Mouse (Mus musculus) yolk sac, embryonic 10.5 days (tissue): ENCODE results near the gene Ccdc42.

Source experiments
- DNase-seq: peaks from one replicate; pipeline ENCODE4 v3.0.0-alpha.2; 2017; ENCODE audit warnings: low spot score

Ccdc42 gene

DNA sequence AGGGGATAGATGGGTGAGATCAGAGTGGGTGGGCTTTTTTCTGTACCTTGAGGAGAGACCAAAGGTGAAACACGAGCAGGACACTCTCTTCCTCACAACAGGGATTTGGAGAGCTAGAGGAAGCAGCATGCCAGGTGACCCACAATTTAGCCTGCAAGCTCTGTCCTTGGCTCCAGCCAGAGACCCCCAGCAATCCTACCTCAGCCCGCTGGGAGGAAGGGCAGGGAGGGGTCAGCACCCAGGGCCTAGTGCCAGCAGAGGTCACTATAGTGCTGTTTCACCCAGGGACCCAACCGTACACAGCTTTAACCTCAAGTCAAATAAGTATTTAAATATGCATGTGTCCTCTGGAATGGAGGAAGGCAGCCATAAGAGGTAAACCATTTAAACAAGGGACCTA lies 931 bp upstream of the Ccdc42 start:
- peak; percentile 33 for DNase-seq

DNA sequence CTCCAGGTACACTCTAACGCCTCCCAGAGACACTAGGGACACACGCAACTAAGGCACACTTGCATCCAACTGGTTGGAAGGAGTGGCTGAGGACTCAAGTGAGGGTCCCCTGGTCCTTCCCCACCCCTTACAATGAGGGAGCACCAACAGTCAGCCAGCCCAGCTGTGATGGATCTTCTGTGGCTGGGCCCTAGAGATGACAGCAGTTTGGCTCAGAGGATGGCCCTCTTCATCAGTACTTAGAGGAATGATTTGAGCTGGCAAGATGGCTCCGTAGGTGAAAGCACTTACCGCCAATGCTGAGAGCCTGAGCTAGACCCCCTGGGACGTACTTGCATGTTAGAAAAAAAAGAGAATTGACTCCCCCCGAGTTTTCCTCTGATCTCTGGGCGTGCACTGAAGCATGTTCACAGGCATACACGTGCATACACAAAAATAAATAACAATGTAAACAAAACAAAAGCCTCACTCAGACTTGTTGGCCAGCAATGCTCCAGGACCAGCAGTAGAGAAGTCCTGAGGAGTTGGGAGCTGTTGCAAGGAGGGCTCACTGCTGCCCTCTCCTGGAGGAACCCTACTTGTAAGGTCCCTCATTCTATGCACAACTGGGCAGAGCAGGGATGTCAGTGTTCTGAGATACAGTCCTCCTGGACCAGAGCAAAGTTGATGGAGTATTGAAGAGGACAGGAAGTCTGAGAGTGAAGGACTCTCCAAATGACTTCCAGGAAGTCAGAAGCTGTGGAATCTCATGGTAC lies 2.4 kb downstream of the Ccdc42 start:
- peak; percentile 47 for DNase-seq

DNA sequence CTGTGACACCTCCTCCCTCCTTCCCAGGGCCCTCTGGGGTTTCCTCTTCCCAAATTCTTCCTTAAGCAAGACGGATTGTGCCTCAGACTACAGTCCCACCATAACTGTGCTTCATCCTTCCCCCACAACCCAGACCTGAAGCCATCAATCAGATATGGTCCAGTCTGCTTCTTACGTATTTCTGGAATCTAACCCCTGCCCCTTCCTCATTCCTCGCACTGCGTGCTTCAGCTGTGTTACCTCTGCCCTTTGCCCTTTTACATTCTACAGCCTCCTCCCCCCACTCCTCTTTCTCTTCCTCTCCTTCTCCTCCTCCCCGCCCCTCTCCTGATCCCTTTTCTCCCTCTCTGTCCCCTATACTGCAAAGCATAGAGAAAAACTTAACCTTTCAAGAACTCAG lies 4.9 kb downstream of the Ccdc42 start:
- peak; percentile 81 for DNase-seq

DNA sequence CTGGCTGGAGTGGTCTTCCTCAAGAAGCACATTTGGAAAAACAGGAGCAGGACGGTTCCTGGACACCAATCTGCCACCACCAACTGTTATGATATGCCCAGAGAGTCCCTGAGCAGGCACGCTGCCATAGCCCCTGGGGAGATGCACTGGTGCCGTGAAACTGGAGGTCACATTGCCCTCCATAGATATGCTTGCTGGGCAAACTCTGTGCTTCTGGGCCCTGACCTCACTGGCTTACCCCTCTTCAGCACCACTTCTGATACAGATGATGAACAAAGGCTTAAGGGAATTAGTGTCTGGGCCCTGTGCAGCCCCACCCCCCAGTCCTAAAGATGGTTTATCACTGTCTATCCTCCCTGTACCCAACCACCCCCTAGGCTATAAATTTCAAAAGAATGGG lies 6.4 kb downstream of the Ccdc42 start:
- DNase-seq = peak; percentile 56

DNA sequence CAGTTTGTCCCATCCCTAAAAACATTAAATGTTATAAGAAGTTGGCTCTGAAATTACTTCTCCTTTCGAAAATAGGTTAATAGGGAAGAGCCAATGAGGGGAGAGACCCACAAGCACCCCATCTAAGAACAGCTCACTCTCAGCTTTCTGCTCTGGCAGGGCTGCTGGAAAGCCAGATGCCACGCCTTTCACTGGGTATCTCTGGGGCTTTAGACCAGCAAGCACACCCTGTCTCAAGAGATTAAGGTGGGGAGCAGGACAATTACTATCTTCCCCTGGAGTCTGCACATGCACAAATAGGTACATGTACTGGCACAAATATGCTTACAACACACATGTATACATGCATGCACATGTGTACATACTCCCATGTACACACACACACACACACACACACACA lies 11.1 kb downstream of the Ccdc42 start:
- no peak for DNase-seq

DNA sequence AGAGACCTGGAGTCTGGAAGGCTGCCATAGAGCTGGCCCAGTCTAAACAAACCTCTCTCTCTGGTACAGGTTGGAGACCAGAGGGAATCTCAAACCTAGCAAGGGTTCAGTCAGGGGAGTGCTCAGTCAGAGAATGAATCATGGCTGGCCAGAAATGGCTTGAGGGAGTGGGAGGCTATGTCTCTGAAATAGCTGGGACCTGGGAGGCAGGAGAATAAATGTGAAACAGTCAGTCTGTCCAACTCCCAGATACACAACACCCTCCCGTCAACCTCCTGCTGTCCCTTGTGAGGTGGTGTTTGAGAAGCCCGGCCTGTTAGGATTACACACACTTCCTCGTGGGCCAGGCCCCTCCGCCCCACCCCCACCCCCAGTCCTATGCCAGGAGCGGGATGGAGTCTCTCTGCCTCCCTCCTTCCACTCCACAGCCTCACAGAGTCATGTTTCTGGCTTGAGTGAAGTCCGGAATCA lies 13.8 kb downstream of the Ccdc42 start:
- peak; percentile 37 for DNase-seq

DNA sequence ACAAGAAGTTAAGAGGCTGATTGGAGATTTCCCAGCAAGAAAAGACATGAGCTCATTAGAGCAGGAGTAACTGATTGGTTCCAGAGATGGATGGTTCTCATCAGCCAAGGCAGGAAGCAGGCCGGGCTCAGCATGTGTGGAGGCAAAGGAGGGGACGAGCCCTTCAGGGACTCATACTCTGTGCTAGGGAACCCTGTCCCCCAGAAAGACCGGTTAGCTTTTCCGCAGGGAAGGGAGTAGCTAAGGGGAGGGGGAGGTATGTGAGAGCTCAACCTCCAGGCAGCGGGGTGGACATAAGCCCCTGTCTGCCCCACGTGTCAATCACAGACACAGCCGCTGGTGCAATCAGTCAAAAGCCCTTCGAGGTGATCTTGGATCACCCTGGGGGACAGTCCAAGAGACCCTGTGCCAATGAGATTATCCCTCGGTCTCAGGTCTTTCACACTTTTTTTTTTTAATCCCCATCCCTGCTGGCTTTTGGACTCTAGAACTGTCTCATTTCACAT lies 14.7 kb downstream of the Ccdc42 start:
- no peak for DNase-seq

DNA sequence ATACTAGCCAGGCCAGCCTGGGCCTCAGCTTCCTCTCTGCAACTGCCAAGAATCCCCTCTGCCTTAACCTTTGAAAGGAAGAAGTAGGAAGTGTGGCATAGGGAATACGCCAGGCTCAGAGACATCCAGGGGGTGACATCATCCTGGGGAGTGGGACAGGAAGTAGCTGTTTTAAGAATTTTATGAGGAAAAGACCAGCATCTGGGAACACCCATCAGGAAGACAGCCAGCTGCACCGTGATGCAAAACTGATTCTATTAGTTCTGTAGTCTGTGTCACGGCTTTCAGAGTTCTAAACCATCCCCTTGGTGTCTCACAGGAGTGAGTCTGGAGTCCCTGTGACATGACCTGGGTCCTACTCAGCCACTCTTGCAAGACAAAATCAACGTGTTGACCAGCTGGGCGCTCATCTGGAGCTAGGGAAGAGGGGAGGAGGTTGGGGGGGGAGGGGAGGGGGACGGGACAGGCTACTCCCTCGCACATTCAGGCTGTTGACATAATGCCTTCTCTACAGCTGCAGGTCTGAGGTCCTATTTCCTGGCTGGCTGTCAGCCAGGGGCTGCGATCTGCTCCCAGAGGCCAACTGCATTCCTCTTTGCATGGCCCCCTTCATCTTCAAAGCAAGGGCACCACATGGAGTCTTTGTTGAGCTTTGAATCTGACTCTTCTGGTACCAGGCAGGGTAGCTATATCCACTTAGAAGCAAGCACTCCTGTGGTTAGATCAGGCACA lies 15.5 kb downstream of the Ccdc42 start:
- peak; percentile 47 for DNase-seq

DNA sequence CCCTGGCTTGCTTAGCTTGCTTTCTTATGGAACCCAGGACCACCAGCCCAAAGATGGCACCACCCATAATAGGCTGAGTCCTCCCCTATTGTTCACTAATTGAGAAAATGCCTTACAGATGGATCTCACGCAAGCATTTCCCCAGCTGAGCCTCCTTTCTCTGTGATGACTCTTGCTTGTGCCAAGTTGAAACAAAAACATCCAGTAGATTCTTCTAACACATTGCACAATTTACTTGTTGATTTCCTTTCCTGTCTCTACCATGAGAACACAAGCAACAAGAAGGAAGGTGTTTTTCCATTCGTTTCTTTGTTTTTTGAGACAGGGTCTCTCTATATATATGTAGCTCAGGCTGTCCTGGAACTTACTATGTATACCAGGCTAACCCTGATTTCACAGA lies 20.2 kb downstream of the Ccdc42 start:
- DNase-seq = no peak

DNA sequence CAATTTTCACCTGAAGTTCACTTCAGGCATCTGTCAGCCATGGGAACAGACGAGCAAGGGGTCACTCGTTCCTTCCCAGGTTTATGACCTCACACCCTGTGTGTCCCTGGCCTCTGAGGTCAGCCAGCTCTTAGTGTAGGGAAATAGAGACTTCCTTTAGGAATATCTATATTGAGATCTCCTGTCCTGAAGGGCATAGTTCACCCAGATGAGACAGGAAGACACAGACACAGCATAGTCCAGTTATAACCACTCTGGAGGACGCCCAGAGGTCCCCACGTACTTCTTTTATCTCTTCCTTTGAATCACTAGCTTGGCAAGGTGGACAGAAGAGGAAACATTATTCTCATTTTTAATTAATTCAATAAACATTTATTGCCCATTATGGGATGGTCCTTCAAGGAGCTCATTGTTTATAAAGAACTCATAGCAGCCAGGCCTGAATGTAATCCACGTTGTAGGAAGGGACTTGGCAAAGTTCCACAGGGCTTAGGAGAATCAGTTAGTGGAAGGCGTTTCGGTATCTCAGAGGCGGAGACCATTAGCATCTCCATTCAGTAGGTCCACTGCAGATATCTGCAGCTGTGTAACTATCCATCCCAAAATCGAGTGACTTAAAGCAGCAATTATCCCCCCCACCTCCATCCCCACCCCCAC lies 23.2 kb downstream of the Ccdc42 start:
- DNase-seq = no peak

DNA sequence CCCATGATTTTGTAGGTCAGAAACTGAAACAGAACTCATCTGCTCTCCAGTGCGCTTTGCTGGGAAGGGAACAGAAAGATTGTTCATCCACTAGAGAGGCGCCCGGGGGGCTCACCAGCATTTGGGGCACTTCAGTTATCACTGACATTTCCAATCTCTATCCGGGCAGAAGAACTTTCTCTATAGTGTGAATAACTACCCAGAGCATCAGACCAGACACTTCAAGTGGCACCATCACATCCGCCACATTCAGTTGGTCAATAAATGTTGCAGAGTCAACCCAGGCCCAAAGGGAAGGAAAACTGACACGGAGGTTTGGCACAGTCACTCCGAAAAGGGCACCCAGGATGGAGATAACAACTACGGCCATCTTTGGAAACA lies 23.7 kb downstream of the Ccdc42 start:
- no peak for DNase-seq

DNA sequence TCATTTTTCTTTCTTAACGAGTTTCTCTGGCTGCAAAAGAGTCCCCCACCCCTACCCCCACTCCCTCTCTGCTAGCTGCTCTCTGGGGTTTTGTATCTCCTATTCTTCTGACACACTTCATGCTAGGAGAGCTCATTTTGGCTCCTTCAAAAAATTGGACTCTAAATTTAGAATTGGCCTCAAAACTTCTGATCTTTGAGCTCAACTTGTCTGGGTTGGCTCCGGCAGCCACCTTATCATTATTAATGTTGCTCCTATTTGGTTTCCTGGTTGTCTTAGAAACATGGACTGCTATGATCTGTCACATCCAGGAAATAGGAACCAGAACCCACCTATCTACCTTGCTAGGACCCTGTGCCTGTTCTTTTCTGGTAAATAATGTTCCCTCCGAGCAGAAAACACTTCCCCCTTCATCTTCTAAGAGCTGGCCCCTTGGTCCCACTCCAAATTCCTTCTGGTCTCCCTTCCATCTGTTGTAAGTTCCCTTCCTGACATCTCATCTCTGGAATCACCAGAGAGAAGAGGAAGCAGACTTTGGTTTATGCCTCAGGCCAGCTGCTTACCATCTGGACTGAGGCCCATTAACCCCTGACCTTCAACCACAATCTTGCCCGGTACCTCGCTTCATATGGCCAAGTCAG lies 26.4 kb downstream of the Ccdc42 start:
- no peak for DNase-seq

DNA sequence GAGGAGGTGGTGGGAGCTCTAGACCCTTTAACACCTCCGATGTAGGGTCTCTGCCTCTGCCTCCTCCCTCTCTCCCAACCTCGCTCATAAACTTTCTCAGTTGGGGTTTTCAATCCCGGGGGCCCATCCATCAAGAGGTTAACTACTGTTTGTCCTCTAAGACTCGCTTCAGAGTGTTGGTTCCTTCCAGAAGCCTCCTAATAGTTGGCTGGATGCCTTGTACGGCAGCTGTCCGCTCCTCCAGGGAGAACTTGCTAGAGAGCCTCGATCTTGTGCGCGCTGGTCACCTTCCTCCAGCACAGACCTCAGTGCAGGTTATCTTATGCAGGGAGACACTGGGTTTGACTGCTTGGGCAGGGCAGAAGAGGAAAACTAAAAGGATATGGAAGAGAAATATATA lies 35.9 kb downstream of the Ccdc42 start:
- DNase-seq = no peak

DNA sequence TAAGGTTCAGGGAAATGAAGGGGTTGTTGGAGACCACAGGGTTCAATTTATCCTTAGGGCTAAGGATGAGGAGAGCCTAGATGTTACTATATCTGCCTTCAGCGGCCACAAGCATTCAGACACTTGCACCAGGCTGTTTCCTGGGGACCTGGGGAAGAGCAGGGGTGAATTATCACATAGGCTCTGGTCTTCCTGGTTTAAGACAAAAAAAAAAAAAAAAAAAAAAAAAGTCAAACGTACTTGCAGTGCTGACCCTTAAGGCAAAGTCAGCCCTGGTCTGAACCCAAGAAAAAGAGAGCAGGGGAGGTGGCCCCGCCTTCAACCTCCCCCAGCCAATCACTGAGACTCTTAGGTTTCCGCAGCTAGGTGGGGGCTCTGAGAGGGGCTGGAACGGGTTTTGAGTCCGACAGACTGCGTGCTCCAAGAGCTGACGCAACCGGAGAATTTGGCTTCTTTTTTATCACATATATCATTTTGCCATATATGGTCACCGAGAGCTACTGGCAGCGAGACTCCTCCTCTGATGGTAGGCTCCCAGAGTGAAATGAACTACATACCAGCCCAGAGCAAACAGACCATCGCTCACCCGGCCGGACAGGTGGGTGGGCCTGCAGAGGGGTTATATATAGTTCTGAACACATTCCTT lies 36.5 kb downstream of the Ccdc42 start:
- peak; percentile 83 for DNase-seq

DNA sequence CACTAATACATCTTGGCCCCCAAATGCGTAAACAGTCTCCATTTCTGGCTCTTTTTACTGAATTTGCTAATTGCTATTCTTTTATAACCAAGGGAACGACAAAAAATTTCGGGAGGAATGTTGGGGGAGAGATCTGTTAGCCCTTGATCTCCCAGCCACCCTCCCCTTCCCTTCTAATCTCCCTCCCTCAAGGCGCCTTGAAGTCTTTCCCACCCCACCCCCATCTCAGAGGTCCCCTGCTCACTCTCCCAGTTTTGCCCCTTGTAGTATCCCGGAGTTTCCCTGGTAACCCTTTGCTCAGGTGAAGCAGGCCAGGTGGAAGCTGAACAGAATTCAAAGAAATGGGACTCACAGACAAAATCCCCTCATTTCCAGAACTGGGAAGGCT lies 37.0 kb downstream of the Ccdc42 start:
- no peak for DNase-seq

DNA sequence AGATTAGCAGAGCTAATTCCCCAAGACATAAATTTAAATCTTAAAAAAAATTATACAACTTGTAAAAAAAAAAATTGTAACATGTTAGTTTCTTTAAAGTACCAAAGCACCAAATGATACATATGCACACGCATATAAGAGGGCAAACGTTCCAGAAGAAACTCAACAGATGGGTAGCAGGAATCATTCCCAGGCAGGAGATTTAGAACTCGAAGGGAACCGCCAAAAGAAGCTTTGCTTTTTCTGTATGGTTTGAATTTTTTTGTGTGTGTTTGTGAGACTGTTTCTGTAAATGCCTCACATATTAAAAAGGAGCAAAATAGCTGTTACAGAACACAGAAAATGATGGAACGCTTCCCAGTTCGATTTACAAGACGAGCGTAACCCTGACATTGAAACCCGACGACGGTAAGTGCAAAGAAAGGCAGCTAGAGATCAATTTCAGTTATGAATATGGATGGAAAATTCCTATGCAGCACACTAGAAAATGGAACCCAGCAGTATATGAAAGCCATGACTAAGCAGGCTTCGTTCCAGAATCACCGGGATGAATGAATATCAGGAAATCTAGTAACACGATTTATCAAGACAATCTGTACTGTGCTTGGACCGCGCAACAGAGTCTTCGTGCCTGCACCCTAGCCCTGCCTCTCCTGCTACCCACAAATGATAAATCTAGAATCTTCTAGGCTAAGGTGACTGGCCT lies 44.9 kb downstream of the Ccdc42 start:
- no peak for DNase-seq

DNA sequence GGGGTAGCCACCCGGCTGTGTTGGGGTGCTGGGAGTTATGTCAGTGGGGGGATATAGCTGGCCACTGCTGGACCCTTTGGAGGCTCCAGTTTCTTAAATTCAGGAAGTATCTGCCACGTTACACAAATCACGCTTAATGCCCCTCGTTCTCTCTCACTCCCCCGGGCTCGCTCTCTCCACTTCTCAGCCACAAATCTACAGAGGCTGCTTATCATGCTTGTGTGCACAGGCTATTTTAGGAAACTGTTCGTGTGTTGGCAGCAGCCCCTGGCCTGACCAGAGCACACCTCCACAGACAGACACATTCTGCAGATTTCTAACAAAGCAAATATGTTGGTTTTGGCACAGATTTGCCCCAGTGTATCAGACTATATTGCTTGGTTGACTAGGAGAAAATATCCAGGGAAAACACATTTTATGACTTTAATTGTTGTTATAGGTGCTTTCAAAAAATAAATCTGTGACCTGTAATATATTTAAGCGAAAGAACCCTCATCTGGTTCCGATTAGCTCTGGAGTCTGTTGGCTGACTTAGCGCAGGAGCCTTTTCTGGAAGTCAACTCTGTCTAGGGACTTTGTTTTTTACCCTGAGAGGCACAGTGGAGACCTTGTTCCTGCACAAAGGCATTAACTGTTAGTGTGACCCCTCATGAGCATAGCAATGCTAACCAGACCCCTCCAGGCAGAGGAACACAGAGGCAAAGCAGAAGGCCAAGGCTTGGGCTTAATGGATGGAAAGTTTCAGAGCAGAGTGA lies 51.2 kb downstream of the Ccdc42 start:
- DNase-seq = peak; percentile 52

DNA sequence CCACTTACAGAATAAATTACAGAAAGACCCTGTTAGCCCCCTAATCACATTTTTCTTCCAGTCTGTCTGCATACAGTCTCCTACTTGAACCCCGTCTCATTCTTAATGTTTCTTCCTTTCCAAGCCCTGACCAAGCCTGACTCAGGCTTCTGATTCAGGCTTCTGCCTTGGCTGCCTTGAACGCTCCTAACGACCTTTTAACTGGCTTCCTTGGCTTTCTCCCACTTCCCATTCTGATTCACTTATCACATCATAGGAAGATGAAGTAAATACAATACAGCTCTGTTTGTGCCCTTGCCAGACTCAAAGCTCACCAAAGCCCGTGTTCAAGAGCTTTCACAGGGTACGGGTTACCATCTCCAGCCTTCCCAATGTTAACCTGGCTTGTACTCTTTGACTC lies 54.5 kb downstream of the Ccdc42 start:
- no peak for DNase-seq

DNA sequence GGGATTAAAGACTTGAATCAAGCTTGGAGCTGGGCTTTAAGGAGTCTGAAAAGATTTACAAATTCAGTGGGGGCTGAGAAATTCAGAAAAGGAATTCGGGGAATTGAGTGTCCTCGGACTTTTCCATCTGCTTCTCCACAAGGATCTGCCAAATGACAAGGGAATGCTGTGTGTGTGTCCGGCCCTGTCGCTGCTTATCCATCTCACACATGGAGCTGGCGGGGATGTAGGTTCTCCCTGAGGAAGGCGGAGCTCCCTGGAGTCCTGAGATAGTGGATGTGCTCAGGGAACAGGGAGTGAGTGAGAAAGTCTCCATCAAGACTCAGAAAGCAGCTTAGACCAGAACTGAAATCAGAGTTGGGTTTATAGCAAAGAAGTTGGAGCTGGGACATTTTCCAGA lies 58.0 kb downstream of the Ccdc42 start:
- DNase-seq = no peak
